Mouse (Mus musculus) midbrain, embryonic 10.5 days (tissue): ENCODE results near the gene Pou3f1. TPM values are rescaled to one million over a fixed set of nuclear protein-coding genes. Genes with fewer than 3 reads are reported as not detected.

Experiments
- DNase-seq: peaks from one replicate; pipeline ENCODE4 v3.0.0-alpha.2; 2017; ENCODE audit warnings: low spot score
- H3K27ac ChIP-seq: fragments of 300-500 bp; sonication (generic); replicated peaks from 2 replicates; pipeline ENCODE4 v1.5.1; 2016; ENCODE audit warnings: mild to moderate bottlenecking
- H3K27me3 ChIP-seq: fragments of 300-500 bp; sonication (generic); 2 replicates; pipeline ENCODE4 v1.6.1; 2016; ENCODE audit warnings: low read depth, mild to moderate bottlenecking; ENCODE audit not compliant: poor library complexity, severe bottlenecking
- H3K36me3 ChIP-seq: fragments of 300-500 bp; sonication (generic); 2 replicates; pipeline ENCODE4 v1.6.1; 2016; ENCODE audit warnings: mild to moderate bottlenecking, moderate library complexity
- H3K4me1 ChIP-seq: fragments of 300-500 bp; sonication (generic); 2 replicates; pipeline ENCODE4 v1.6.1; 2016
- H3K4me3 ChIP-seq: fragments of 300-500 bp; sonication (generic); 2 replicates; pipeline ENCODE4 v1.5.1; 2016; ENCODE audit warnings: mild to moderate bottlenecking, moderate library complexity
- H3K9me3 ChIP-seq: fragments of 300-500 bp; sonication (generic); replicated peaks from 2 replicates; pipeline ENCODE4 v1.6.1; 2016; ENCODE audit warnings: mild to moderate bottlenecking
- WGBS: fragments of 180-500 bp; shearing (Covaris S2); methylation state at CpG from one replicate; pipeline ENCODE4 v1.1.7; 2016; 5-methylcytosine and 5-hydroxymethylcytosine counted together
- polyA plus RNA-seq: library from polyadenylated mRNA; unstranded; fragments of >200 nt; fragmentation: Nextera tagmentation; extraction: Ambion mirVana; gene quantifications from 2 replicates; pipeline ENCODE4 v1.2.1, GENCODE M21; 2016

Gene Pou3f1
- polyA plus RNA-seq, 1 experiment from 2014 or later: 13.8 TPM

GRCm38 (mm10) chr4:124675037-124675436 lies 18.4 kb downstream of the Pou3f1 start:
- Histone ChIP-seq H3K27ac (peak overlapping the region; percentile 77; the same call in 1 of the 2 replicates), H3K4me3 (no peak overlapping the region), H3K4me1 (peaks cover 46% of the 10 kb centered on the region), H3K27me3 (peaks cover 48% of the 10 kb centered on the region), H3K9me3 (no peaks in the 10 kb centered on the region), H3K36me3 (peaks cover 35% of the 10 kb centered on the region)
- 1% methylated on average over 4 of the region's 4 CpGs for WGBS
- DNase-seq: peak; percentile 70

GRCm38 (mm10) chr4:124675958-124676357 lies 19.4 kb downstream of the Pou3f1 start:
- DNase-seq: no peak
- 87% methylated on average over 6 of the region's 6 CpGs for WGBS
- H3K9me3 ChIP-seq: no peaks in the 10 kb centered on the region
- peaks cover 39% of the 10 kb centered on the region for H3K27me3 ChIP-seq
- H3K36me3 ChIP-seq: peaks cover 44% of the 10 kb centered on the region
- H3K4me1 ChIP-seq: peaks cover 37% of the 10 kb centered on the region
- no peak overlapping the region for H3K4me3 ChIP-seq
- no peak overlapping the region for H3K27ac ChIP-seq

DNA sequence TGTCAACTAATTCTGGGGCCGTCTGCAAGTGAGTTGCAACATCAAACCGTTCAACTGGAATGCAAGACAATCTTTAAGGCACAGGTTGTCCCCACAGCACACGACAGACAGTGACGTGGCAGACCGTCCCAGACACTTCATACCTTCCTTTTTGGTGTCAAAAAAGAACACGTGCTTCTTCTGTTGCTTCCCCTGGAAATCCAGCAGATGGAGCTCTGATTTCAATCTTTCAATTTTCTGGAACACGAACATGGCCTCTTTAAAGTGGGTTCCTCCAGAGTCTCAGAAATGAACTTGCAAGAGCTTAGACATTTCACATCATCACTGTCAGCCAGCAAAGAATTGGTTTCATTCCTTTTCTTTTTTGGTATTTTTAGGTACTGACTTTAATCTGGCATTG lies 25.7 kb downstream of the Pou3f1 start:
- no peak overlapping the region for H3K4me3 ChIP-seq
- WGBS: 73% methylated on average over 7 of the region's 7 CpGs
- no peak overlapping the region for H3K27ac ChIP-seq
- H3K9me3 ChIP-seq: no peaks in the 10 kb centered on the region
- peaks cover 92% of the 10 kb centered on the region for H3K36me3 ChIP-seq
- DNase-seq: no peak
- H3K4me1 ChIP-seq: no peaks in the 10 kb centered on the region
- H3K27me3 ChIP-seq: no peaks in the 10 kb centered on the region

DNA sequence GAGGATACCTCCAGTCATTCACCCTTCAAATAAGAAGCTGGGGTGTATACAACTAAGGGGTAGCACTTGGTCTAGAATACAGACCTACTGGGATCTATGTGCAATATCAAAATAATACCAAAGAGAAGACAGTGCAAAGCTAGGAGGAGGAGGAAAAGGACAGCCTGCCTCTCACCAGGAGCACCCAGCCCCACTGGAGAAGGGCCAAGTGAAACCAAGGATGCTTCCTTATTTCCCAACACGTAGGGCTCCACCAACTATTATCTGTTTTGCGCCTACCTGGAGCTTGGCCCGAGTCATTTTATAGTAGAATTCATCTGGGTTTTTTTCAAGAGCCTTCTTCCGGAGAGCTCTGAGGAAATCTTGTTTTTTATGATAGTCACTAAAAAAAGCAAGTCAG lies 26.9 kb downstream of the Pou3f1 start:
- no peaks in the 10 kb centered on the region for H3K9me3 ChIP-seq
- no peak for DNase-seq
- H3K27me3 ChIP-seq: no peaks in the 10 kb centered on the region
- 91% methylated on average over 4 of the region's 4 CpGs for WGBS
- H3K27ac ChIP-seq: no peak overlapping the region
- peaks cover 91% of the 10 kb centered on the region for H3K36me3 ChIP-seq
- H3K4me3 ChIP-seq: no peak overlapping the region
- H3K4me1 ChIP-seq: no peaks in the 10 kb centered on the region

- peaks cover 88% of the 10 kb centered on the region for H3K36me3 ChIP-seq
These were observed 28.4 kb downstream of the Pou3f1 start for GRCm38 (mm10) chr4:124685004-124685403.

DNA sequence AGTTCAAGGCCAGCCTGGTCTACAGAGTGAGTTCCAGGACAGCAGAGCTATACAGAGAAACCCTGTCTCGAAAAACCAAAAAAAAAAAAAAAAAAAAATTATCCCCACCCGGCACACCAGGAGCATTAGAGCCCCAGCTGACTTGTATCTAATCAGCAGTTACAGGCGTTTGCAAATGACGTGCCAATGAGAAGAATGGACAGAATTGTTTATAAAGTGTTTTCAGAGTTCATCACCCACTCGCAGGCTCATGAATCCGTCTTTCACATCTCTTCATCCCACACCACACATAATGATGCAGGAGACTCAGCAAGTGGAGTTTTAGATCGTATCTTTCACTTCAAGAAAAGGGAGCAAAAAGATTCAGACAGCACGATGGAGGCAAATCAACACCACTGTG lies 28.8 kb downstream of the Pou3f1 start:
- H3K4me1 ChIP-seq: no peaks in the 10 kb centered on the region
- WGBS: 94% methylated on average over 8 of the region's 8 CpGs
- no peaks in the 10 kb centered on the region for H3K27me3 ChIP-seq
- no peak overlapping the region for H3K4me3 ChIP-seq
- no peaks in the 10 kb centered on the region for H3K9me3 ChIP-seq
- DNase-seq: no peak
- H3K36me3 ChIP-seq: peaks cover 83% of the 10 kb centered on the region
- no peak overlapping the region for H3K27ac ChIP-seq

More at GRCm38 (mm10) chr4:124685004-124685403, 28.4 kb downstream of the Pou3f1 start:
- Histone ChIP-seq H3K4me1 (no peaks in the 10 kb centered on the region), H3K4me3 (no peak overlapping the region), H3K9me3 (no peaks in the 10 kb centered on the region), H3K27me3 (no peaks in the 10 kb centered on the region), H3K27ac (no peak overlapping the region)
- DNase-seq: no peak
- WGBS: 78% methylated on average over 4 of the region's 4 CpGs

GRCm38 (mm10) chr4:124685897-124686402 lies 29.3 kb downstream of the Pou3f1 start:
- Histone ChIP-seq H3K27ac (no peak overlapping the region), H3K9me3 (no peaks in the 10 kb centered on the region), H3K4me3 (no peak overlapping the region), H3K27me3 (no peaks in the 10 kb centered on the region), H3K4me1 (no peaks in the 10 kb centered on the region), H3K36me3 (peaks cover 78% of the 10 kb centered on the region)
- DNase-seq: no peak
- 94% methylated on average over 8 of the region's 8 CpGs for WGBS

DNA sequence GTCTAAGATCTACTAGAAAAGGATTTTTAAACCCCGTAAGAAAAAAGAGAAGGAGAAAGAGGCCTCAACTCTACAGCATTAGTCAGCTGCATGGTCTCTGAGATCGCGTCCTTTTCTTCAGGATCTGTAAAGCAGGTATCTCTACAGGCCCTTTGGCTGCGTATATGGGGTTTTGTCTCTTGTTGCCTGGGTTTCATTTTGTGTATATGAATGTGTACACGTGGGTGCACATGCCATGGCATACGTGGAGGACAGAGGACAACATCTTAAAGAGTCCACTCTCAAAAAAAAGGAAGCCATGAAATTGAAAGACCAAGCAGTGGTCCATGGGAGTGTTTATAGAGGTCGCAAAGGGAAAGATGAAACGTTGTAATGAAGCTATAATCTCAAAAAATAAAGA lies 34.8 kb downstream of the Pou3f1 start:
- H3K9me3 ChIP-seq: no peaks in the 10 kb centered on the region
- H3K27ac ChIP-seq: no peak overlapping the region
- DNase-seq: no peak
- peaks cover 27% of the 10 kb centered on the region for H3K4me1 ChIP-seq
- no peak overlapping the region for H3K4me3 ChIP-seq
- H3K36me3 ChIP-seq: peaks cover 26% of the 10 kb centered on the region
- H3K27me3 ChIP-seq: peaks cover 24% of the 10 kb centered on the region
- WGBS: 91% methylated on average over 8 of the region's 8 CpGs

DNA sequence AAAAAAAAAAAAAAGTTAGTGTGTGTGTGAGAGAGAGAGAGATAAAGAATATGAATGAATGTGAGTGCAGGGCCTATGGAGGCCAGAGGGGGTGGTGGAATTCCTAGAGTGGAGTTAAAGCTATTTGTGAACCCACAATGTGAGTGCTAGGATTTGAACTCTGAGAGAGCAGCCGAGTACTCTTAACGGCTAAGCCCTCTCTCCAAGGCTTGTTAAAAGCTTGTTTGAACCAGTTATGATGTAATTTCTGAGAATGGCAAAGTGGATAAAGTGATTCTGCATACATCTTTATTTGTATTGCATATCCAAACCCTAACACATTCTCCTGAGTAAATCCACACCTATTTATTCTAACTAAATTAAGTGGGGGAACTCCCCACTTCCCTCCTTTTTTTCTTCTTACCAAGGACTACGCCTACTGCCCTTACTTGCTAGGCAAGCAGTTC lies 35.8 kb downstream of the Pou3f1 start:
- Histone ChIP-seq H3K4me1 (peaks cover 27% of the 10 kb centered on the region), H3K9me3 (no peaks in the 10 kb centered on the region), H3K27me3 (peaks cover 24% of the 10 kb centered on the region), H3K4me3 (peak overlapping the region; percentile 93), H3K27ac (peak overlapping the region; percentile 89; the same call in 1 of the 2 replicates), H3K36me3 (peaks cover 22% of the 10 kb centered on the region)
- no peak for DNase-seq
- 74% methylated on average over 3 of the region's 3 CpGs for WGBS

DNA sequence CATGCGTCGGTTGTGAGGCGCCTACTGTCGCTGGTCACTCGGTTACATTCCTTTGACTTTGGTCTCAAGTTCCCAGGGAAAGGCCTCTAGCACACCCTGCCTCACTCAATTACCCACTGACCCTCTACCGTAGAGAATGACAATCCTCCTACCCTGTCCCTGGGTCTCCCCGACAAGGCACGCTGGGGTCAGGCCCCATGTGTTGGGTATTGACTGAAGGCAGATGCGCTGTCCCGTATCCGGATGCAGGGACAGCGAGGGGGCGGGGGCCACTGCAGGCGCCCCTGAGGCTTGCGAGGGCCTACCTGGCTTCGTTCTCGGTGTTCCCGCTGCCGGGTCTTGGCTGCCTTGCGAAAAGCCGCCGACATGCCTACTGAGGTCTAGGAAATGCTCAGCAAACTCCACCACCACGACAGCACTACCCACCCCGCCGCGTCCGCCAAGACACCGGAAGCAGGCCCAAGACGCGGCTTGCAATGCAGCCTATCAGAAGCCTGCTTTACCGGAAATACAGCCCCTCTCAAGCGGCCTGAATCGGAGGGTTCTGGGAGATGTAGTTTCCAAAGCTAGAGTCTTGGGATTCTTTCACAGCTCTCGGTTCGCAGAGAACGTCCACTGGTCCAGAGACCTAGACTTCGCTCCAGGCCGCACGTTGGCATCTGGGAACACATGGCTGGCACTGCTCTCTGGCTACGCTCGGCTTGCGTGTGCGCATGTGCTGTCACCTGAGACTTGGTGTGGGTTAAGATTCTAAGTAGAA lies 36.7 kb downstream of the Pou3f1 start, which contains the start of gene Utp11:
TSS of gene Utp11 (minus strand) at position 466 of the 760 bp plus-strand sequence.
- H3K27ac ChIP-seq: peak within 1 kb of the TSS; percentile 89
- peaks cover 14% of the 10 kb centered on the region for H3K36me3 ChIP-seq
- 1% methylated on average over 43 of the region's 43 CpGs for WGBS
- peak within 1 kb of the TSS; percentile 93 for H3K4me3 ChIP-seq
- DNase-seq: peak; percentile 88
- peaks cover 24% of the 10 kb centered on the region for H3K27me3 ChIP-seq
- no peaks in the 10 kb centered on the region for H3K9me3 ChIP-seq
- peaks cover 27% of the 10 kb centered on the region for H3K4me1 ChIP-seq

- Histone ChIP-seq H3K27ac (no peak overlapping the region), H3K9me3 (no peaks in the 10 kb centered on the region), H3K4me3 (no peak overlapping the region), H3K4me1 (peaks cover 32% of the 10 kb centered on the region), H3K36me3 (peaks cover 1% of the 10 kb centered on the region; the same call in 1 of the 2 replicates), H3K27me3 (peaks cover 34% of the 10 kb centered on the region)
- DNase-seq: no peak
- WGBS: 85% methylated on average over 2 of the region's 2 CpGs
These were observed 38.0 kb downstream of the Pou3f1 start for GRCm38 (mm10) chr4:124694572-124694971.

GRCm38 (mm10) chr4:124695786-124696516 lies 39.3 kb downstream of the Pou3f1 start:
- H3K36me3 ChIP-seq: no peaks in the 10 kb centered on the region
- peaks cover 46% of the 10 kb centered on the region for H3K4me1 ChIP-seq
- H3K9me3 ChIP-seq: no peaks in the 10 kb centered on the region
- no peak overlapping the region for H3K4me3 ChIP-seq
- WGBS: 19% methylated on average over 18 of the region's 18 CpGs
- no peak overlapping the region for H3K27ac ChIP-seq
- H3K27me3 ChIP-seq: peaks cover 35% of the 10 kb centered on the region
- no peak for DNase-seq

DNA sequence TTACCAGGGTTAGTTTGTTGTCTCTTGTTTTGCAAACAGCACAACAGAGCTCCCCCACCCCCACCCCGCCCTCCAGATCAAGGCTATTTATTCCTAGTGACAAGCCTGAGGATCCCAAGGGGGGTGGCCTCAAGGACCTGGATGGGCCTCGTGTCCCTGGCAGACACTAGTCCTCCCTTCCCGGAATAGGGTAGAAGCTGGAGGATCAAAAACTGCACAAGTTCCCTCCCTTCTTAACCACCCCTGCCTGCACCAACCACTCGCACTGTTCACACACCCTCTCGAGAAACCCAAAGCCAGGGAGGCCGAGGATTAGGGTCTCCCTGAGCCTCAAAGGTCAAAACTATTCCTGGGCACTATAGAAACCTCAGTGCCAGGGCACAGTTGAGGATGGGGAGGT lies 43.2 kb downstream of the Pou3f1 start:
- peak overlapping the region; percentile 86 for H3K27ac ChIP-seq
- H3K4me1 ChIP-seq: peaks cover 59% of the 10 kb centered on the region
- H3K9me3 ChIP-seq: no peaks in the 10 kb centered on the region
- peak; percentile 47 for DNase-seq
- WGBS: 3% methylated on average over 6 of the region's 6 CpGs
- H3K36me3 ChIP-seq: no peaks in the 10 kb centered on the region
- H3K4me3 ChIP-seq: peak overlapping the region; percentile 70
- peaks cover 50% of the 10 kb centered on the region for H3K27me3 ChIP-seq
